Mouse (Mus musculus) forebrain, postnatal 0 days (tissue): ENCODE measurements around the gene Gm10309. TPM values are rescaled to one million over a fixed set of nuclear protein-coding genes. Genes with fewer than 3 reads are reported as not detected.

Source experiments
- ATAC-seq: fragments of 200-750 bp; cut with Nextera tagmentation; 2 replicates; pipeline ENCODE4 v1.8.0; 2017; ENCODE audit warnings: mild to moderate bottlenecking, moderate library complexity
- DNase-seq: peaks from one replicate; pipeline ENCODE4 v3.0.0-alpha.2; 2015
- H3K27ac ChIP-seq: fragments of 300-500 bp; sonication (generic); 2 replicates; pipeline ENCODE4 v1.5.1; 2014; ENCODE audit warnings: low read depth, mild to moderate bottlenecking, antibody characterized with exemption, low read length, moderate library complexity, mixed read lengths
- H3K27me3 ChIP-seq: fragments of 300-500 bp; sonication (generic); 2 replicates; pipeline ENCODE4 v1.6.1; 2014; ENCODE audit warnings: mild to moderate bottlenecking, low read length, mixed read lengths; ENCODE audit not compliant: insufficient read depth
- H3K36me3 ChIP-seq: fragments of 300-500 bp; sonication (generic); 2 replicates; pipeline ENCODE4 v1.6.1; 2014; ENCODE audit warnings: mild to moderate bottlenecking, moderate library complexity; ENCODE audit not compliant: insufficient read depth
- H3K4me1 ChIP-seq: fragments of 300-500 bp; sonication (generic); 2 replicates; pipeline ENCODE4 v1.6.1; 2014; ENCODE audit warnings: antibody characterized with exemption; ENCODE audit not compliant: insufficient read depth
- H3K4me2 ChIP-seq: fragments of 300-500 bp; sonication (generic); 2 replicates; pipeline ENCODE4 v1.6.1; 2014; ENCODE audit warnings: low read depth, mild to moderate bottlenecking, moderate library complexity
- H3K4me3 ChIP-seq: fragments of 300-500 bp; sonication (generic); 2 replicates; pipeline ENCODE4 v1.5.1; 2014; ENCODE audit warnings: low read depth, low read length, mixed read lengths
- H3K9ac ChIP-seq: fragments of 300-500 bp; sonication (generic); 2 replicates; pipeline ENCODE4 v1.6.1; 2014; ENCODE audit warnings: mild to moderate bottlenecking
- H3K9me3 ChIP-seq: fragments of 300-500 bp; sonication (generic); 2 replicates; pipeline ENCODE4 v1.6.1; 2016; ENCODE audit warnings: low read length
- CTCF ChIP-seq: sonication (generic); IDR thresholded peaks from 2 replicates; pipeline ENCODE4 v1.5.1; 2016; ENCODE audit warnings: antibody characterized with exemption, control low read depth, low read depth
- WGBS: fragments of 180-500 bp; shearing (Covaris S2); extraction: QIAGEN DNeasy Blood & Tissue Kit; methylation state at CpG from one replicate; pipeline ENCODE4 v1.1.7; 2014; 5-methylcytosine and 5-hydroxymethylcytosine counted together
- polyA plus RNA-seq: library from polyadenylated mRNA; unstranded; fragments of >200 nt; fragmentation: Nextera tagmentation; extraction: Ambion mirVana; gene quantifications from 2 replicates; pipeline ENCODE4 v1.2.1, GENCODE M21; 2015
- total RNA-seq: library from RNA; depleted of rRNA; stranded (reverse); fragments of >200 nt; gene quantifications from 2 replicates; pipeline ENCODE4 v1.2.3, GENCODE M21; 2014

Gm10309 gene
- total and polyA plus RNA-seq, 2 experiments from 2014 or later, result 0.22 TPM; not detected in 1

GRCm38 (mm10) chr17:86535096-86535495, 30.1 kb upstream of the Gm10309 start:
- H3K27me3 ChIP-seq, result no peaks in the 10 kb centered on the region
- no peak for TF ChIP-seq CTCF
- no peaks in the 10 kb centered on the region for H3K36me3 ChIP-seq
- H3K4me2 ChIP-seq, result no peak overlapping the region
- 63% methylated on average over 10 of the region's 10 CpGs for WGBS
- H3K27ac ChIP-seq, result no peak overlapping the region
- H3K4me1 ChIP-seq, result no peaks in the 10 kb centered on the region
- H3K4me3 ChIP-seq, result no peak overlapping the region
- ATAC-seq (no peak), DNase-seq (no peak)
- H3K9me3 ChIP-seq, result no peaks in the 10 kb centered on the region
- H3K9ac ChIP-seq, result no peak overlapping the region

DNA sequence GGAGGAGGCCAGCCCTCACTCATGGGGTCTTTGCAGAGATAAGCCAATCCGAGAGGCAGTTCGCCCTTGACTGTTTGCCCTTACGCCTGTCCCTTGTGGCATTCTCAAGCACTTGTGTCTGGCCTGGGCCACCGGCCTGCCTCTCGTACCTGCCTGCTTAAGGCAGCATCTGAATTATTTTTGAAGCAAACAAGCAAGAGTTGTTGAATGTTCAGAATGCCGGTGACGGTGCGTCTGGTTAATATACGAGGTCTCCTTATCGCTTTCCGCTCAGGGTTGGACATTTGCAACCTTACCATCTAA, 28.5 kb upstream of the Gm10309 start:
- H3K36me3 ChIP-seq, result no peaks in the 10 kb centered on the region
- no peaks in the 10 kb centered on the region for H3K4me1 ChIP-seq
- DNase-seq, result no peak
- ATAC-seq, result no peak
- H3K9me3 ChIP-seq, result no peaks in the 10 kb centered on the region
- 86% methylated on average over 11 of the region's 11 CpGs for WGBS
- TF ChIP-seq CTCF, result no peak
- no peak overlapping the region for H3K4me2 ChIP-seq
- H3K27ac ChIP-seq, result no peak overlapping the region
- H3K9ac ChIP-seq, result no peak overlapping the region
- no peak overlapping the region for H3K4me3 ChIP-seq
- no peaks in the 10 kb centered on the region for H3K27me3 ChIP-seq

DNA sequence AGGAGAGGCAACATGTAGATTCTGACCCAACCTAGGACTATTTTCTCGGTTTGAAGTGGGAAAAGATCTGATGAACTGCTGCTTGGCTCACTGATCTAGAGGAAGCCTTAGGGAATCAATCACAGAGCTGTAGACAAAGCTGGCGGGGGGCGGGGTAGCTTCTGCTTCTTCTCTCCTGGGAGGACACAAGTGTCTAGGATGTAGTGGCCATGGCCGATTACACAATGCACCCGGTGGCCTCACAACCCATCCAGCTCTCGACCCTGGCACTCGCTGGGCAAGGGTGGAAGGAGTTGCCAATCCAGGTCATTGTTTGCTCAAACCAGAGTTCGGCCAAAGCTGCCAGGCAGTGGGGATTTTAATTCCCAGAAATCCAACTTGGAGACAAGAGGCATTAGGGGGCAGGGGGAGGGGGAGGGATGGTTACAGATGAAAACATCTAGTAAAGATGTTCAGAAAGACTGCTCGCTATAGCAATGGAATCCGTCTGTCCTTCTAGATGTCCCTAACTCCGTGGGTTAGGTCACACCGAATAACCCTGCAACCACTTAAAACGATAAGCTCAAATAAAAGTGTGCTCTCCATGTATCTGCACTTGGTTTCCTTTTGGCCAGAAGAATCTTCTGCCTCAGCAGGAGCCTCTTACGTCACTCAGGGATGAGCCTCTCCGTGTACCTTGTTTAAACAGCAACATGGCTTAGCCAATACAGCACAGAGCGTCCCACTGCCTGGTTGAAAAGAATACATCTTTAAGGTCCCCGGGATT, 27.9 kb upstream of the Gm10309 start:
- WGBS, result 75% methylated on average over 17 of the region's 17 CpGs
- no peak for TF ChIP-seq CTCF
- DNase-seq, result no peak
- no peak overlapping the region for H3K4me3 ChIP-seq
- H3K4me2 ChIP-seq, result no peak overlapping the region
- no peaks in the 10 kb centered on the region for H3K4me1 ChIP-seq
- H3K36me3 ChIP-seq, result no peaks in the 10 kb centered on the region
- no peak overlapping the region for H3K27ac ChIP-seq
- no peak for ATAC-seq
- no peak overlapping the region for H3K9ac ChIP-seq
- no peaks in the 10 kb centered on the region for H3K27me3 ChIP-seq
- H3K9me3 ChIP-seq, result no peaks in the 10 kb centered on the region

DNA sequence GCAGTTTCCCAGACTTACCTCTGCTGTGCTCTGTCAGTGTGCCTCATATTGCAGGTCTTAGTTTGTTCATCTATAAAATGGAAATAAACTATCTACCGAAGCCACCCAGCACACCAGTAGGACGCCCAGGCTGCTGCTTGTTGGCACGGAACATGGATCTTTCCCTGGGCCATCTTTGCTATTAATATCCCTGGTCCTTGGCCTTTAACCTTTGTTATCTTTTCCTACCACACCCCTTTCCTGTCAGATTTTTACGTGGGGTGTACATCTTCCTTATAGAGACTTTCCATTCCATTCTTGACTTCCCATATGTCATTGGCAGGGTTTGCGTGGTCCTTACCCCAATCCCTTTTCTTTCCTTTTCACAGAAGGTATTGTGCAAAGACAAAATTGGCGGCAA, 26.2 kb upstream of the Gm10309 start:
- H3K4me3 ChIP-seq, result no peak overlapping the region
- WGBS, result 84% methylated on average over 6 of the region's 6 CpGs
- DNase-seq, result no peak
- H3K27me3 ChIP-seq, result no peaks in the 10 kb centered on the region
- H3K4me1 ChIP-seq, result no peaks in the 10 kb centered on the region
- no peak for TF ChIP-seq CTCF
- no peak for ATAC-seq
- no peak overlapping the region for H3K9ac ChIP-seq
- no peaks in the 10 kb centered on the region for H3K36me3 ChIP-seq
- no peak overlapping the region for H3K27ac ChIP-seq
- H3K9me3 ChIP-seq, result no peaks in the 10 kb centered on the region
- H3K4me2 ChIP-seq, result no peak overlapping the region

DNA sequence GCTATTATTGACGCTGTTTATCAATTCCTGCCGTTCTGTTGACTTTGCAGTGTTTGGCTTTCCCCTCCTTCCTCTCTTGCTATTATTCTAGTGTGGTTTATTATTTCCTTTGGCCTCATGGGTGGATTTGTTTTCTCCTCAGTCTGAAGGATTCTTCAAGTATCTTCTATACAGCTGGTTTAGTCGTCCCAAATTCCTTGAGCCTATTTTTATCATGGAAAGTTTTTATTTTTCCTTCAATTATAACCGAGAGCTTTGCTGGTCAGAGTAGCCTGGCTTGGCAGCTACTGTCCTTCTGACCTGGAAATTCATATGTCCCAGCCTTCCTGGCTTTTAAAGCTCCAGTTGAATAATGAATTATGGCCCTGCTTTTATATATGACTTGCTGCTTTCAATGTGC, 24.4 kb upstream of the Gm10309 start:
- H3K4me2 ChIP-seq, result no peak overlapping the region
- 74% methylated on average over 4 of the region's 4 CpGs for WGBS

DNA sequence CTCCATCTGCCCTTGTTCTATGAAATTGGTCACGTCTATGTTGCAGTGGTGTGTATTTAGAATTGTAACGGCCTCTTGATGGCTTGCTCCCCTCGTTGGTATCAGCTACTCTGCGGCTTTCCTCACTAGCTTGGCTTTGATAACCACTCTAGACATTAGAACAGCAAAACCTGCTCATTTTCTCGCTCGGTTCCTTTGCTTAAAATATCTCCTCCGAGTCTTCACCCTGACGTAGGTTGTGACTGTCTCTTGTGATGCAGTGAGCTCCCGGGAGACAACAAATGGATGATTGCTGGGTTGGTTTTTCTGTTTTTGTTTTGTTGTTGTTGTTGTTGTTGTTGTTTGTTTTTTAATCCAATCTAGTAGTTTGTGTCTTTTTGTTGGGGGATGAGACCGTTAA, 24.0 kb upstream of the Gm10309 start:
- TF ChIP-seq CTCF, result no peak
- no peak overlapping the region for H3K9ac ChIP-seq
- no peaks in the 10 kb centered on the region for H3K27me3 ChIP-seq
- H3K36me3 ChIP-seq, result no peaks in the 10 kb centered on the region
- no peak overlapping the region for H3K4me2 ChIP-seq
- no peaks in the 10 kb centered on the region for H3K9me3 ChIP-seq
- H3K4me3 ChIP-seq, result no peak overlapping the region
- H3K4me1 ChIP-seq, result no peaks in the 10 kb centered on the region
- no peak for DNase-seq
- H3K27ac ChIP-seq, result no peak overlapping the region
- WGBS, result 78% methylated on average over 10 of the region's 10 CpGs
- no peak for ATAC-seq

More for the DNA sequence above, 24.4 kb upstream of the Gm10309 start:
- no peak overlapping the region for H3K4me3 ChIP-seq
- H3K27me3 ChIP-seq, result no peaks in the 10 kb centered on the region
- H3K9me3 ChIP-seq, result no peaks in the 10 kb centered on the region
- H3K4me1 ChIP-seq, result no peaks in the 10 kb centered on the region
- H3K9ac ChIP-seq, result no peak overlapping the region
- no peak for DNase-seq
- no peak for TF ChIP-seq CTCF
- ATAC-seq, result no peak
- no peak overlapping the region for H3K27ac ChIP-seq
- no peaks in the 10 kb centered on the region for H3K36me3 ChIP-seq

DNA sequence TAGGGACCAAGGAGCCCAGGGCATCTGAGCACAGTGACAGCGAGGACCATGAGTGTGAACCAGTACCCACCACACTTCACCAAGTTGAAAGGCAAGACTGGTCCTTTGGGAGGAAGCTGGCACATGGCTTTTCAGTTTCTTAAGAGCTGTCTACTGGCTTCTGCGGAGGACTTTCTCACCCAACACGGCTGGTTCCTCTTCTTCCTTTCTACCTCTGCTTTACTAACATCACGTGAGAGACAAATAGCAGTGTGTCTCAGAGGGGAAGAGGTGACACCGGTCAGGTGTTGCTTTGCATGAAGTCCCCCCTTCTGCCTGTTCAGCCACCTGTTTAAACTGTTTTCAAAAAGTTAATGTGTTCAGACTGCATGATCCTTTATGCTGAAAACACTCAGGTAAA, 22.3 kb upstream of the Gm10309 start:
- TF ChIP-seq CTCF, result no peak
- WGBS, result 95% methylated on average over 5 of the region's 5 CpGs
- DNase-seq (no peak), ATAC-seq (no peak)
- H3K9me3 ChIP-seq, result no peaks in the 10 kb centered on the region
- no peak overlapping the region for H3K4me3 ChIP-seq
- no peaks in the 10 kb centered on the region for H3K4me1 ChIP-seq
- H3K4me2 ChIP-seq, result no peak overlapping the region
- H3K36me3 ChIP-seq, result no peaks in the 10 kb centered on the region
- no peaks in the 10 kb centered on the region for H3K27me3 ChIP-seq
- H3K27ac ChIP-seq, result no peak overlapping the region
- no peak overlapping the region for H3K9ac ChIP-seq
